Mouse (Mus musculus): Measurements from ENCODE around the gene Josd1. TPM values are rescaled to one million over a fixed set of nuclear protein-coding genes. Genes with fewer than 3 reads are reported as not detected.

Josd1 gene
- total RNA-seq (2014; rRNA removed) = 19.0 and 25.6 TPM in 2 replicates
- 21.9 and 22.6 TPM in 2 replicates for polyA plus RNA-seq (2012; rRNA removed)

GRCm38 (mm10) chr15:79687646-79688267, at the start of gene Josd1:
Gene Josd1, minus strand, starts transcription at chr15:79687919.
- Histone ChIP-seq H3K79me2 (ENCODE audit: control insufficient read depth, insufficient read depth, low read length) (peaks cover 26% of the 10 kb centered on the region), H3K4me1 (ENCODE audit: control insufficient read depth, insufficient read depth, low read length) (peaks cover 43% of the 10 kb centered on the region), H3K36me3 (ENCODE audit: control insufficient read depth, insufficient read depth, low read length) (no peaks in the 10 kb centered on the region), H3K4me3 (ENCODE audit: insufficient read depth, low read depth, low read length) (peak within 1 kb of the TSS; percentile 89), H3K27me3 (ENCODE audit: control insufficient read depth, insufficient read depth, low read length) (no peaks in the 10 kb centered on the region), H3K9ac (ENCODE audit: low read depth, low read length) (peak within 1 kb of the TSS; percentile 97), H3K27ac (replicated peaks; ENCODE audit: insufficient read depth, low read depth, low read length) (peak within 1 kb of the TSS; percentile 95)
- DNase-seq (ENCODE audit: extremely low read depth, low read depth, low spot score) = peak; percentile 80
- under 1% methylated on average over 72 of the region's 72 CpGs for WGBS
- TF ChIP-seq CTCF (IDR thresholded peaks at IDR 0.05; ENCODE audit: low read depth, low read length) = no peak
- TF ChIP-seq POLR2A (IDR thresholded peaks at IDR 0.05; ENCODE audit: extremely low read depth, insufficient read depth, low read length) = peak; percentile 66

GRCm38 (mm10) chr15:79734311-79734710, 46.6 kb upstream of the Josd1 start:
- peak; percentile 79 for DNase-seq (ENCODE audit: extremely low read depth, low read depth, low spot score)
- Histone ChIP-seq H3K79me2 (ENCODE audit: control insufficient read depth, insufficient read depth, low read length) (no peaks in the 10 kb centered on the region; the same call in 1 of the 2 replicates), H3K4me1 (ENCODE audit: control insufficient read depth, insufficient read depth, low read length) (peaks cover 33% of the 10 kb centered on the region), H3K27me3 (ENCODE audit: control insufficient read depth, insufficient read depth, low read length) (no peaks in the 10 kb centered on the region), H3K36me3 (ENCODE audit: control insufficient read depth, insufficient read depth, low read length) (peaks cover 31% of the 10 kb centered on the region), H3K9ac (ENCODE audit: low read depth, low read length) (no peak overlapping the region), H3K27ac (replicated peaks; ENCODE audit: insufficient read depth, low read depth, low read length) (peak overlapping the region; percentile 79), H3K4me3 (ENCODE audit: insufficient read depth, low read depth, low read length) (no peak overlapping the region)
- WGBS = 64% methylated on average over 8 of the region's 8 CpGs
- TF ChIP-seq CTCF (IDR thresholded peaks at IDR 0.05; ENCODE audit: low read depth, low read length) (no peak), POLR2A (IDR thresholded peaks at IDR 0.05; ENCODE audit: extremely low read depth, insufficient read depth, low read length) (no peak)

- Histone ChIP-seq H3K27me3 (ENCODE audit: control insufficient read depth, insufficient read depth, low read length) (no peaks in the 10 kb centered on the region), H3K4me1 (ENCODE audit: control insufficient read depth, insufficient read depth, low read length) (peaks cover 37% of the 10 kb centered on the region), H3K36me3 (ENCODE audit: control insufficient read depth, insufficient read depth, low read length) (peaks cover 32% of the 10 kb centered on the region), H3K9ac (ENCODE audit: low read depth, low read length) (no peak overlapping the region), H3K4me3 (ENCODE audit: insufficient read depth, low read depth, low read length) (no peak overlapping the region), H3K27ac (replicated peaks; ENCODE audit: insufficient read depth, low read depth, low read length) (peak overlapping the region; percentile 79), H3K79me2 (ENCODE audit: control insufficient read depth, insufficient read depth, low read length) (no peaks in the 10 kb centered on the region; the same call in 1 of the 2 replicates)
- TF ChIP-seq CTCF (IDR thresholded peaks at IDR 0.05; ENCODE audit: low read depth, low read length) (no peak), POLR2A (IDR thresholded peaks at IDR 0.05; ENCODE audit: extremely low read depth, insufficient read depth, low read length) (no peak)
- DNase-seq (ENCODE audit: extremely low read depth, low read depth, low spot score) = peak; percentile 62
- 44% methylated on average over 4 of the region's 4 CpGs for WGBS
These were observed 45.9 kb upstream of the Josd1 start for GRCm38 (mm10) chr15:79733640-79734039.

GRCm38 (mm10) chr15:79733192-79733591, 45.5 kb upstream of the Josd1 start:
- no peak overlapping the region for H3K9ac ChIP-seq (ENCODE audit: low read depth, low read length)
- no peaks in the 10 kb centered on the region; the same call in 1 of the 2 replicates for H3K79me2 ChIP-seq (ENCODE audit: control insufficient read depth, insufficient read depth, low read length)
- H3K4me1 ChIP-seq (ENCODE audit: control insufficient read depth, insufficient read depth, low read length) = peaks cover 38% of the 10 kb centered on the region
- H3K27ac ChIP-seq (replicated peaks; ENCODE audit: insufficient read depth, low read depth, low read length) = peak overlapping the region; percentile 79
- TF ChIP-seq CTCF (IDR thresholded peaks at IDR 0.05; ENCODE audit: low read depth, low read length) (no peak), POLR2A (IDR thresholded peaks at IDR 0.05; ENCODE audit: extremely low read depth, insufficient read depth, low read length) (no peak)
- WGBS = 91% methylated on average over 8 of the region's 8 CpGs
- H3K27me3 ChIP-seq (ENCODE audit: control insufficient read depth, insufficient read depth, low read length) = no peaks in the 10 kb centered on the region
- H3K36me3 ChIP-seq (ENCODE audit: control insufficient read depth, insufficient read depth, low read length) = peaks cover 31% of the 10 kb centered on the region
- DNase-seq (ENCODE audit: extremely low read depth, low read depth, low spot score) = no peak
- H3K4me3 ChIP-seq (ENCODE audit: insufficient read depth, low read depth, low read length) = no peak overlapping the region

GRCm38 (mm10) chr15:79731554-79731953, 43.8 kb upstream of the Josd1 start:
- Histone ChIP-seq H3K4me1 (ENCODE audit: control insufficient read depth, insufficient read depth, low read length) (peaks cover 38% of the 10 kb centered on the region), H3K79me2 (ENCODE audit: control insufficient read depth, insufficient read depth, low read length) (no peaks in the 10 kb centered on the region; the same call in 1 of the 2 replicates), H3K27me3 (ENCODE audit: control insufficient read depth, insufficient read depth, low read length) (no peaks in the 10 kb centered on the region), H3K4me3 (ENCODE audit: insufficient read depth, low read depth, low read length) (no peak overlapping the region), H3K9ac (ENCODE audit: low read depth, low read length) (no peak overlapping the region), H3K36me3 (ENCODE audit: control insufficient read depth, insufficient read depth, low read length) (peaks cover 37% of the 10 kb centered on the region), H3K27ac (replicated peaks; ENCODE audit: insufficient read depth, low read depth, low read length) (peak overlapping the region; percentile 93)
- TF ChIP-seq POLR2A (IDR thresholded peaks at IDR 0.05; ENCODE audit: extremely low read depth, insufficient read depth, low read length) (no peak), CTCF (IDR thresholded peaks at IDR 0.05; ENCODE audit: low read depth, low read length) (no peak)
- 34% methylated on average over 7 of the region's 7 CpGs for WGBS
- peak; percentile 99 for DNase-seq (ENCODE audit: extremely low read depth, low read depth, low spot score)
